Mouse (Mus musculus) gastrocnemius, postnatal 36 days (tissue): ENCODE data around the gene Gle1. TPM values are rescaled to one million over a fixed set of nuclear protein-coding genes. Genes with fewer than 3 reads are reported as not detected.
"Not testable (repeated sequence)": the region's sequence is repeated elsewhere in the genome, so short reads cannot be mapped to it uniquely, and the experiment has no call there.

Experiments used
- DNase-seq, 2 experiments: peaks; one replicate each; pipeline ENCODE4 v3.0.0; 2022
- intact Hi-C: fragments of 180-260 bp; cut with DNase I; formaldehyde crosslinking; loops from one replicate; pipeline ENCODE4 v1.15.1; 2025
- long read RNA-seq, 2 experiments: library from polyadenylated mRNA; stranded (forward); transcript quantifications; one replicate each; pipeline ENCODE4 v2.0.0; 2021
- total RNA-seq, 2 experiments: library from RNA; stranded (reverse); gene quantifications; 2 replicates each; pipeline ENCODE4 v1.2.3; 2021

Gene Gle1
- total RNA-seq: 10 to 100 TPM; 20.6 to 21.7 TPM
- long read RNA-seq, experiment 1, full-length matches to known transcripts: 10 of 16 reads
- long read RNA-seq, experiment 1, partial matches to known transcripts: 1 of 16 reads
- long read RNA-seq, experiment 1, other reads (novel, unspliced or antisense): 5 of 16 reads
- long read RNA-seq, experiment 2, full-length matches to known transcripts: 26 of 35 reads
- long read RNA-seq, experiment 2, partial matches to known transcripts: 7 of 35 reads
- long read RNA-seq, experiment 2, other reads (novel, unspliced or antisense): 2 of 35 reads

DNA sequence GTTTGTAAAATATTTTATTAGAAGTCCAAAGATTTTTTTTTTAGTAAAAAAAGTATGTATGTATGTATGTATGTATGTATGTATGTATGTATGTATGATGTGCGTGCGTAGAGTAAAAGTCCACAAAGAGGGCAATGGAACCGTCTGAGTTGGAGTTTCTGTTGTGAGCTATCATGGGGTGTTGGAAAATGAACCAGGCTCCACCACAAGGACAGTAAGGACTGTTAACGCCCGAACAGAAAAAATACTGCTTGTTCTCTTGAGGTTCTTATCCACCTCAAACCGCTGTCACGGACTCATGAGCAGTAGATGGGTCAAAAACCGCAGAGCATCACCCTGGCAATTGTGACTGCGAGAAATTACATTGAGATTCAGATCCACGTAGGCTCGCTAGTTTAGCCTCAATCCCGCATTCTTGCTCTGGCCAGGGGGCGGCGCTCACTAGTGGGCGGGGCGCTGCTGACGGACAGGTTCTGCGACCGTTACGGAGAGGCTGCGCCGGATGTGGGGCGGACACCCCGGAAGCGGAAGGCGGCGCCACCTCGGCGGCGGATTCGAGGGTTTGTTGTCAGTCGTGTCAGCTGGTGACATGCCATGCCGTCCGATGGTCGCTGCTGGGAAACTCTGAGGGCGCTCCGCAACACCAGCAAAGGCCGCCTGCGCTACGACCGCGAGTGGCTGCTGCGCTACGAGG, at the start of gene Gle1:
Gle1 (plus strand) TSS at position 521 of the 694 bp plus-strand sequence.
- intact Hi-C loops: loop anchor here (5.0 kb wide), 1 partner anchor 42 kb away; no protein-coding TSS in a partner anchor
- peak; percentile 95 to 97 for DNase-seq

- DNase-seq, intact Hi-C loops: not testable (repeated sequence)
Observed at GRCm38 (mm10) chr2:29886659-29887292, 48.5 kb upstream of the Gle1 start.

DNA sequence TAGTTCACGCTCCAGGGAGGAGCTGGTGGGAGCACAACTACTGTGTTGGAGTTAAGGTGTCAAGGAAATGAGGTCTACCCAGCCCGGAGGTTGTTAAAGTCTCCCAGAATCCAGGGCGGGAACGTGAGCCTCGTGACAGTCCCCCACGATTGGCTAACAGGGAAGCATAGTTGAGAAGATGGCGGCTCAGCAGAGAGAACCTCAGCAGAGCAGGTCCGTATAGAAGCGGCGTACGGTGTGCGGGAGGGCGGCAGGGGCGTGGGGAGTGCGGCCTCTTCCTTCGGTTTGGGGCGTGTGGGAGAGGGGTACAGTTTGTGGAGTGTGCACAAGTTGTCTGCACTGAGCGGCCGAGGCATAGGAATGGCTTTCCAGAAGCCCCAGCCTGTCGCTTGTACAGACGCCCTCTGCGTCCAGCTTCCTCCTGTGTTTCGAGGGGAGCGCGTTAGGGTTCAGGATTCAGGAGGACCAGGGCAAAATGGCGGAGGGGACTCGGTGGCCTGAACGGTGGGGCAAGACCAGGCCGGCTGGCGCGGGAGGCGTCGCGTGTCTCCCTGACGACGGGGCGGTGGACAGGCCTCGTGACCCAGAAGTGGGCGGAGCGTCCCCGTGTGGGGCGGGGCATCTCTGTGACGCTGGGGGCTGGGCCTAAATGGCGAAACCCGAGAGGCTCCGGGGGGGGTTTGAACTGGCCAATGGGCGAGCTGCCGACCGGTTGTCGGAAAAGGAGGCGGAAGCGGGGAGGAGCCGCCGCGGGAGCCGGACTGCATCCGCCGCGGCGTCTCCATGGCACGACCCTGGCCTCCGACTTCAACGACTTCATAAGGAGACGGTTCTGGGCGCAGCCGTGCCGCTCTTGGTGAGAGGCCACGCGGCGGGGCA, 45.9 kb upstream of the Gle1 start, which contains the start of gene Odf2:
Odf2 (plus strand) TSS at position 156 of the 879 bp plus-strand sequence.
- intact Hi-C loops: no loop called here
- peak; percentile 100 for DNase-seq

GRCm38 (mm10) chr2:29889991-29890833, 45.0 kb upstream of the Gle1 start:
- intact Hi-C loops: no loop called here
- DNase-seq: peak; percentile 75 to 77

DNA sequence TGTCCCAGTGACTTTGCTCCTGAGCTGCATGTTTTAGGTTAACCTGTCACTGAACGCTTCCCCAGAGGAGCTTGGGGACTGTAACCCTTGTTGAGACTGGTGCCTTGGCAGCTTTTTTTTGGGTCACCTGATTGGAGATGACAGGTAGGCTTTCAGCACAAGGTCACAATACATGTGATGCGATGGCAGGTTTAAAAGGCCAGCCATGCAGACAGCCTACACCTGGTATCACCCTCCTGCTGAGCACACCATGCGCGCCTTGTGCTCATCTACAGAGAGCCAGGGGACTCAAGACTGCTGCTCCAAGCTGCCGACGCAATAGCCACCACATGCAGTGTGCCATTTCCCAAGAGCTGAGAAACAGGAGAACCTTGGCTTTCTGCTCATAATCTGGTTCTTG, 43.5 kb upstream of the Gle1 start:
- no peak for DNase-seq
- intact Hi-C loops: no loop called here

DNA sequence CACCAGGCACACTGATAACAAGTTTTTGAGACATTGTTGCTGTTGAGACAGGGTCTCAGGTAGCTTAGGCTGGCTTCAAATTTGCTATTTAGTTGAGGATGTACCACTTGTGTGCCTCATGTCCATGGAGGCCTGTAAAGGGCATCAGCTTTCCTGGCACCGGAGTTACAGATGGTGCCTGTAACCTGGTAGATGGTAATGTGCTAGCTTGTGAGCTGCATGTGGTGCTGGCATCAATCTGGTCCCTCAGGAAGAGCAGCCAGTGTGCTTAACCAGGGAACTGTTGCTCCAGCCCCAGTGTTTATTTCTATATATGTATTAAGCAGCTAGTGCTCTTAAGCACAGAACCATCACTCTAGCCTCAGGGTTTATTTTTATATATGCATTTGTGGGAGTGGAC, 39.2 kb upstream of the Gle1 start:
- no peak for DNase-seq
- intact Hi-C loops: no loop called here

DNA sequence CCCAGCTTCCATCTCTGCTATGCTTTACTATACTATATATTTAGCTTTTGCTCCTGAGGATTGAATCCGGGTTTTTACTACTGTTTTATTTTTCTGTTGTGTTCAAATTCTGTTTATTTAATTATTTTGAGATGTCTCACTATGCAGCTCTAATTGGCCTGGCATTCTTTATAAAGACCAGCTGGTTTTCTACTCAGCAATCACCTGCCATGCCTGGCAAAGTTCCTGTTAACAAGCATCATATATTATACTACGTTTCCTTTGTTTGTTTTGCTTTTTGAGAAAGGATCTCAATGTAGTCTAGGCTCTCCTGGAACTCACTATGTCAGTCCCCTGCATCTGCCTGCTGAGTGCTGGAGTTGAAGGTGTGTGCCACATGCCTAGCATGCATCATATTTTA, 37.9 kb upstream of the Gle1 start:
- intact Hi-C loops: no loop called here
- no peak for DNase-seq

- intact Hi-C loops: no loop called here
- no peak for DNase-seq
Observed at GRCm38 (mm10) chr2:29898081-29898480, 37.1 kb upstream of the Gle1 start.

DNA sequence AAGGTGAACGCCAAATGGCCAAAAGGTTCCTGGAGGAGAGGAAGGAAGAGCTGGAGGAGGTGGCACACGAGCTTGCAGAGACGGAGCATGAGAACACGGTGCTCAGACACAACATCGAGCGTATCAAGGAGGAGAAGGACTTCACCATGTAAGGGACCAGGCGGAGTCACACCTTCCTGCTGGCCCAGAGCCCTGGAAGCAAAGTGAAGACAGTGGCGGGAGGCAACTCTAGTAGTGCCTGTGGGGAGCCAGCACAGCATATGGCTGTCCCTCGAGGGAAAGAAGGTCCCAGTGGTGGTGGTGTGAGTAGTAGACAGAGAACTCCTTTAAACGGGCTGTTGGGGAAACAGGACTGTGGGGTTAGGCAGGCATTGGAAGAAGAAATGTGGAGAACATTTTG, 33.0 kb upstream of the Gle1 start:
- DNase-seq: no peak
- intact Hi-C loops: no loop called here

DNA sequence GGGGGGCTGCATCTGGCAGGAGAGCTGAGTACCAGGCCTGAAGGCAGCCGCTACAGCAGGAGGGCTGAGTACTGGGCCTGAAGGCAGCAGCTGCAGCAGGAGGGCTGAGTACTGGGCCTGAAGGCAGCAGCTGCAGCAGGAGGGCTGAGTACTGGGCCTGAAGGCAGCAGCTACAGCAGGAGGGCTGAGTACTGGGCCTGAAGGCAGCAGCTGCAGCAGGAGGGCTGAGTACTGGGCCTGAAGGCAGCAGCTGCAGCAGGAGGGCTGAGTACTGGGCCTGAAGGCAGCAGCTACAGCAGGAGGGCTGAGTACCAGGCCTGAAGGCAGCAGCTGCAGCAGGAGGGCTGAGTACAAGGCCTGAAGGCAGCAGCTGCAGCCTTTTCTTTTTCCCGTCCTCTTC, 27.1 kb upstream of the Gle1 start:
- intact Hi-C loops, DNase-seq: not testable (repeated sequence)

DNA sequence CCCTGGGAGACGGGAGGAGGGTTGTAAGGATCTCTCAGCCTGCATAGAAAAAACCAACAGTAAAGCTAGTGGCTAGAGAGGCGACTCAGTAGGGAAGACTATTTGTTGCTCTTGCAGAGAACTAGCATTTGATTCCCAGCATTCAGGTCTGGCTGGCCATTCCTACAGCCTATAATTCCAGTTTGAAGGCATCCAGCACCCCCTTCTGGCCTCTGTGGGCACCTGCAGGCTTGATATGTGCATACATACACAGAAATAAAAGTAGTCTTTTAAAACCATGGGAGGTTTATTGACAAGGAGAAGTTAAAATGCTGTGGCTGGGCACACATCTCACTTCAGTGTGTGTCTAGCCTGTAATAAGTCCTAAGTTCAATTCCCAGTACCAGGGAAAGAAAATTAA, 25.2 kb upstream of the Gle1 start:
- no peak for DNase-seq
- intact Hi-C loops: no loop called here

GRCm38 (mm10) chr2:29917621-29918020, 17.6 kb upstream of the Gle1 start:
- intact Hi-C loops: no loop called here
- no peak for DNase-seq

DNA sequence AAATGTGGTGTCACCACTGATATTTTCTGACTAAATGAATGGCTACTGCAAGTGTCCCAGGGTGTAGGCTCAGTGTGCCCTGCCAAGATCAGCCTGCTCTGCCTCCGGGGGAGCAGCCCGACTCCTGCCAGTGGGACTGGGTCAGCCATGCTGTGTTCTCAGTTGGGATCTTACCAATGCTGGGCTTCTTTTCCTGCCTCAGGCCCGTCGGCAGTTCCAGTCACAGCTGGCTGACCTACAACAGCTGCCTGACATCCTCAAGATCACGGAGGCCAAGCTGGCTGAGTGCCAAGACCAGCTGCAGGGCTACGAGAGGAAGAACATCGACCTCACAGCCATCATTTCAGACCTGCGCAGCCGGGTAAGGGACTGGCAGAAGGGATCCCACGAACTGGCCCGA, 13.2 kb upstream of the Gle1 start:
- intact Hi-C loops: no loop called here
- DNase-seq: peak; percentile 69 to 74

GRCm38 (mm10) chr2:29926542-29926941, 8.7 kb upstream of the Gle1 start:
- no peak for DNase-seq
- intact Hi-C loops: no loop called here

GRCm38 (mm10) chr2:29930506-29930905, 4.7 kb upstream of the Gle1 start:
- intact Hi-C loops: loop anchor here (5.0 kb wide), 1 partner anchor 47 kb away; no protein-coding TSS in a partner anchor
- DNase-seq: no peak

DNA sequence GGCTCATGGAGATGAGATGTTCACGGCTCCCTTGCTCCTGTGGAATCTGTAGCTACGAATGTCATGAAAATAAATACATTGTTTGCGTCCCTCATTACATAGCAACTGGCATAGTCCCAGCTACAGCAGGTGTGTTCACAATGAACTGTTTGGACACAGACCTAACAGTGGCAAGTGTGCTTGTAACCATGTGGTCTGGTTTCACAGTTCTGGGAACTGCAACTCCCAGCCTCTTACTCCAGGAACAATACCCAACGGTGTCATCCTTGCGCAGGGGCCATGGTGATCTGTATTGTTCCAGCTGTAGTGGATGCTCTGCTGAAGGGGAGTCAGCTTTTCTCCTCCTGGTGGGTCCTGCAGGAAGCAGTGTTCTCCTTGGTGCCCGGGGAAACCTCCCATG, 4.0 kb upstream of the Gle1 start:
- DNase-seq: no peak
- intact Hi-C loops: loop anchor here (5.0 kb wide), 1 partner anchor 46 kb away; no protein-coding TSS in a partner anchor

DNA sequence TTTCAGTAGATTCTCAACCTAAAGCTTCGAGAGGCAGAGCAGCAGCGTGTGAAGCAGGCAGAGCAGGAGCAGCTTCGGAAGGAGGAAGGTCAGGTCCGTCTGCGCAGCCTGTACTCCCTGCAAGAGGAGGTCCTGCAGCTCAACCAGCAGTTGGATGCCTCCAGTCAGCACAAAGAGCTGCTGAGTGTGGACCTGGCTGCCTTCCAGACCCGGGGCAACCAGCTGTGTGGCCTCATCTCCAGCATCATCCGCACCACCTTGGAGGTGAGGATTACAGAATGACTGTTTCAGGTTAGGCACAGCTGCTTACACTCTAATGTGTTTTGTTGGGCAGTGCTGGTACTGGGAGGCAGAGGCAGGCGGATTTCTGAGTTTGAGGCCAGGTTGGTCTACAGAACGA, 4.8 kb downstream of the Gle1 start:
- no peak for DNase-seq
- intact Hi-C loops: no loop called here

GRCm38 (mm10) chr2:29940826-29941225, 5.6 kb downstream of the Gle1 start:
- intact Hi-C loops: no loop called here
- no peak for DNase-seq

DNA sequence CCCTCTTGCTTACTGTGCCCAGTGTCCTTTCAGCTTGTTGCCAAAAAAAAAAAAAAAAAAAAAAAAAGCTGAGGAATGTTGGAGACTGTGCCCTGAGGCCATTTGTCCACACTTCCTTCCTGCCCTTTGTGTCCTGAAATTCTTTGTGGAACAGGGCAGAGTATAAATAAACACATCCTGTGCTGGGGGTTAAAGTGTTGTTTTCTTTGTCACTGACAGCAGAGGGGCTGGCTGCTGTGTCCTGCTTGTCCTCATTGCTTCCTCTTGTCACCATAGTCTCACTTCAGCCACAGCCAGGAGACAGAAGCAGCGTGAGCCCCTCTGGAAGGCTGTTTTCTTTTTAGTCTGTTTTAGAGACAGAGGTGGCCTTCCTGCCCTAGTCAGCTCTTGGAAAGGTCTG, 9.5 kb downstream of the Gle1 start:
- no peak for DNase-seq
- intact Hi-C loops: no loop called here

GRCm38 (mm10) chr2:29948896-29949295, 13.7 kb downstream of the Gle1 start:
- intact Hi-C loops: no loop called here
- DNase-seq: no peak
